Mouse (Mus musculus) stomach, postnatal 0 days (tissue): ENCODE results near the gene Fam53a.

Experiments
- CTCF ChIP-seq: IDR thresholded peaks from 2 replicates; pipeline ENCODE4 v1.5.1; 2016; ENCODE audit warnings: antibody characterized with exemption, low read depth, mild to moderate bottlenecking, moderate library complexity
- EP300 ChIP-seq: optimal IDR thresholded peaks from 2 replicates; pipeline ENCODE3; 2016; ENCODE audit warnings: antibody characterized with exemption

DNA sequence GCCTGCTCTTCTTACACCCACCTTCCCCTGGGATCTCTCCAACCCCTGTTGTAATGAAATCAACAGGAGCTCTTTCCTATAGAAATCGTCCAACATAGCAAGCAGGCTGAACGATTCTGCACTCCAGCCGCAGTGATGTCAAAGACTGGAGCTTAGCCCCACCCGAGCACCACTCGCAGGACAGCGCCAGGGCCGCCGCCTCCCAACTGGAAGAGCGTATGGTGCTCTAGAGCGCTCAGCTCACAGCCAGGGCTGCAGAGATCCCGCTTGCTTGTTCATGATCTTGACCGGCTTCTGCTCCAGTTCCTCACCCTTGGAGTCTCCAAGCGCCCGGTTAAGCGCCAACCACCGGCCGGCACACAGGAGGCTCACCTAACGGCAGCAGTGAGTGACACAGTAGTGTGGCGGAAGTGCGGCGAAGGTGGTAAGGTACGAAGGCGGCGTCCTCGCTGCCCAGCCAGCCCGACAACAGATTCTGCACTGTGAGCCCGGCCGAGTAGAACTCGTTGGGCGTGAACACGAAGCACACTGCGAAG lies 27.9 kb upstream of the Fam53a start:
- TF ChIP-seq EP300 (no peak), CTCF (no peak)
